Mouse (Mus musculus) retina, adult 2 months (tissue): ENCODE measurements around the gene Spon1.

ENCODE experiments used
- DNase-seq: peaks from one replicate; pipeline ENCODE4 v3.0.0-alpha.2; 2012; ENCODE audit warnings: low read depth, low spot score

The Spon1 gene

DNA sequence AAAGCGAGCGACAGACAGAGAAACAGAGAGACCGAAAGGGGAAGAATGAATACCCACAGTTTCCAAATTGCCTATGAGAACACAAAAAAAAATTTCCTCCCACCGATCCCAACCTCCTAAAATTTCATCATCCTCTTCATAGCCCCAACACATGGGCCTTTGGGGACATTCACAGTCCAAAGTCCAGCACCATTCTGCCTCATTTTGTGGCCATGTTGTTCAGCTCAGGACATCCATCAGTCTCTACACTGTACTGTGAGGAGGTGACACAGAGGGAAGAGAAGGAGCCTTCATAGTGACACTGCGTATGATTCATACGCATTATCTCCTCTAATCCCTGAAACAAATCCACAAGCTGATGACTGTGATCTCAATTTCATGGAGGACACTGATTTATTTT lies 12.7 kb downstream of the Spon1 start:
- no peak for DNase-seq

DNA sequence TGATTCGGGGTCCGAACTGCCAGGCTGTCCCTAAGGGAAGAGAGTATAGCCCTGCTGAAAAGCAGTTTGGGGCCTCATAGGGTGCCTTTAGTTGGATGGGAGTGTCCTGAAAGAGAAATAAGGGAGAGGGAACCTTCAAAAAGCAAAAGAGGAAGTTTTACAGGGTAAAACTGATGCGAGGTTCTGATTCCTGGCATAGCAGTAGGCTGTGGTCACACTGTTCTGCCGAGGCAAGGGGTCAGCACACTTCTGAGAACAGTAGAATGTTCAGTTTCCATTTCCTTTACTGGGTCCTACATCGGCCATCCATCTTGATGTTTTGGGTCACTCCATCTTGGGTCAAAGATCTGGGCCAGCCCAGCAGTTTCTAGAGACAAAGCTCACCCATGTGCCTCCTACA lies 14.5 kb downstream of the Spon1 start:
- no peak for DNase-seq

DNA sequence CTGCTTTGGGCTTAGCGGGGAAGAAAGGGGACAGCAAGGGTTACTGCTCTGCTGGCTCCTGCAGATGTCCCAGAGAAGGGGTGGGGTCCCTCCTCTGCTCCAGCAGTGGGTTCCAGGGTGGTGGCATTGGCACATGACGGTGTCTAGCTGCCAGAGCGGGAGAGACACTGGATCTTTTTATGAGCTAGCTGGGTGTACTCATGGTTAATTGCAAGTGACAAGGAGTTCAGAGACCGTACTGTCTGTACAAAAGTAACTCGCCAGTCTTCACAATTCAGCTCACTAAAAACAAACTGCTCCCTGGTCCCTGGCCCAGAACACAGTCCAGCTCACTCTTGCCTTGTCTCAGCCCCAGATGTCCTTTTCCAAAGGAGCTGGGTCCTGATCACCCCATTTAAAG lies 26.2 kb downstream of the Spon1 start:
- no peak for DNase-seq

DNA sequence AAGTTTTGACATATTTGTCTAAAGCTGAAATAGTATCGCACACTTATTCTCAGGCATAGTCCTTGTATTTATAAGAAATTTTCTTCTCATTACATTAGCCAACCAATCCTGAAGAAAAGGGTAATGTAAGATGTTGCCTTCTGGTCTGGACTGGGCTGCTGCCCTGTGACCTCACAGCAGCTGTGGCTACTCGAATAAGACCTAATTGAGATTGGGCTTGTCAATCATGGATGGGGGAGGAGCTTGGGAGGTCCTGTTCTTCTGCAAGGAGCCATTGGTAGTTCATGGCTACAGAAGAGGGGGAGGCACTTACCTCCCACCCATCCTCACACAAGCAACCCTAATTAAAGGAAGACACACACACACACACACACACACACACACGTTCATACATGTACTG lies 27.1 kb downstream of the Spon1 start:
- no peak for DNase-seq

DNA sequence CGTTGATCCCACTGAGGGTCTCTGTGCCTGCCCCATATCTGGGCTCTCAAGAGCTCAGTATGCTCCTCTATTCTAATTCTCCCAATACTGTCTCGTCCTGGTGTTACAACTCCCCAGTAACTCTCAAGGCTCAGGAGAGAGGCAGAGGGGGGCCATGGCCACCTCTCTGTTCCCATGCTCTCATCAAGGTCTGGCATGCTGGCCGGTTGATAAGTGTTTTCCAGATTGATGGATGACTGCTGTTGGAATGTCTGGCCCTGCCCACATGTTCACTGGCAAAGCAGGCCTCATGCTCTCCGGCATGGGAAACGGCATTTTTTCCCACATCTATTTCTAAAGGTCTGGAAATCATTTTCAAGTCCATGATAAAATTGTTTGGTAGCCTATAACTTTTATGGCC lies 29.4 kb downstream of the Spon1 start:
- DNase-seq, result no peak

DNA sequence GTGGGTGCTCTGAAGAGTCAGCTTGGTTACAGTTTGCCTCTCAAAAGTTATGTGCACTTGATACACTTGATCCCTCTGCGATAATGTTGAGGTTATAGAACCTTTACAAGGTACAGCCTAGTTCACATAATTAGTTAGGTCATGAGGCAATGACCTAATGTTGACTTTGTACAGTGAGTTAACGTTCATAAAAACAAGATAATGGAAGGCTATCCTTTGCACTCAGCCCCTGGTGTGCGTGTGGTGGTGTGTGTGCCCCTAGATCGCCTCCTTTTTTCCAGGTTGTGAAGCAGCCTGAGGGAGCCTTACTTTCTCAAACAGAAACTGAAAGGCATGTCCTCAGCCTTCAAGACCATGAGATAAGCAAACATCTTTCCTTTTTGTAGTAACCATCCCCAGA lies 31.3 kb downstream of the Spon1 start:
- DNase-seq, result no peak

DNA sequence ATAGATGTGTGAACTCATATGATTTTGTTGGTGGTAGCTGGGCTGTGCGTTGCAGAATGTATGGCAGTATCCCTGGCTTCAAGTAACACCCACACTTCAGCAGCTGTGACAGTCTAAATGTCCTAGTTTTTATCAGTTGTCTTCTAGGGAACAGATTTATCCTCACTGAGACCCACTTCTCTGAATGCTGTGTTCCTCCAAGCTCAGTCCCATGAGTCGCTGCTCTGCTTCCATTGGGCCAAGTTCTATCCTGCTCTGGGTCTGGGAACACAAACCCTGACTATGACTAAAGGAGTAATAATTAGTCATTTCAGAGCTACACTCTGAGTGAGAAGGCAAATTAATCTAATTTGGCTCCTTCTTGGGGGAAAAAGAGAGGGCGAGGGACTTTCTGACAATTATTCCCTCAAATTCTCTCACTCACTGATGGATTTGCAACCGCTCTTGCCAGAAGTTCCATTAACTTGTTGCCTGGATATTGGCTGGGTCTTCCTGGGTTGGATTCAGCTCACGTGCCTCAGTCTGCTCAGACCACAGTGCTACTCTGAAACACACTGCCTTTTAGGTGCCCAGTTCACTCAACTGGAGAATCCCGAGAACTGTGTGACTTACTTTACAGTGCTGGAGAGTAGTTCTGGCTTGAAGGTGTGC lies 32.9 kb downstream of the Spon1 start:
- no peak for DNase-seq

DNA sequence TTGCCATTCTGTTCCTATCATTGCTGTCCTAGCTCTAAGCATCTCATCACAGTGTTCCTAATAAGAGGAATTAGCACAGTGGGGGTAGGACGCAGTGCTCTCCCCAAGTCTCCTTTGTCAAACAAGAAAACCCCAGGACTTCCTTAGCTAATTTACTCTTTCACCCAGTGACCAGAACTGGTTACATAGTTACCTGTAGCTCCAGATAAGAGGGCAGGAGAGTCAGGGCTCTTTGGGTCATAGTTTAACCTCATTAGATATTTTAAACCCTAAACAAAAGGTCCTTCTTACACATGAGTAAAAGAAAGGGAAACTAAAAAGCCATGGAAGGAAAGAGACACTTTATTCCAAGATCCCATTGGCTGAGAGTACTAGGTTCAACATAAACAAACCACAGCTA lies 44.0 kb downstream of the Spon1 start:
- no peak for DNase-seq

DNA sequence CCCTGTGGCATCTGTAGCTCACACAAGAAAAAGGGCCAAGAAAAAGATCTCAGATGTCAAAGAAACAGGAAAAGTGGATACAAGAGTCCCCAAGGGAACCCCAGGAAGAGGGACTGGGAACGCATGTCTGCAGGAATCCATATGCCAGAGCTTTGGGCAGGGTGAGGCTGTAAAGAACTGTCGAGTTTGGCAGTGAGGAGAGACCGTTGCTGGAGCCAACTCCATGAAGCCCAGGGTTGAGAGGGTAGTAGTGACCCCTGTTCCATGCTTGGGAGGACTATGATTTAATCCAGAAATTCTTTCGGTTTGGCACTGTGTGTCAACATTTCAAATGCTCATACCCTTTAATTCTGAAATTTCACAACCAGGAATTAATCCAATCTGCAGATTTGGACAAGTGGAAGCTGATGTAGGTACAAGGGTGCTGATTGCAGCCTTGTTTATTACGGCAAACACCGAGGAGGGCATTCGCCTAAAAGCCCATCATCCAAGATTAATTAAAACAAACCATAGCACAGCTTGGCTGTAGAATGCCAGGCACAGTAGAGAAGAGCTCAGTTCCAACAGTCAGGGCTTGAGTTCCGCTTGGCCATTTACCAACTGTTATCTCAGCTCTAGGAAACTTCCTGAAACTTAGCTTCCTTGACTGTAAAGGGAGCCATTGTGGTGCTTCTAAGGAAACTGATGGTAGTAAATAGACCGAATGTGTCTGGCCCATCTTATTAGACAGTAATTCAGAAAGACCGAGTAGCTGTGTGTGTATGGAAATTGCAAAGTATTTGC lies 45.8 kb downstream of the Spon1 start:
- DNase-seq, result no peak

DNA sequence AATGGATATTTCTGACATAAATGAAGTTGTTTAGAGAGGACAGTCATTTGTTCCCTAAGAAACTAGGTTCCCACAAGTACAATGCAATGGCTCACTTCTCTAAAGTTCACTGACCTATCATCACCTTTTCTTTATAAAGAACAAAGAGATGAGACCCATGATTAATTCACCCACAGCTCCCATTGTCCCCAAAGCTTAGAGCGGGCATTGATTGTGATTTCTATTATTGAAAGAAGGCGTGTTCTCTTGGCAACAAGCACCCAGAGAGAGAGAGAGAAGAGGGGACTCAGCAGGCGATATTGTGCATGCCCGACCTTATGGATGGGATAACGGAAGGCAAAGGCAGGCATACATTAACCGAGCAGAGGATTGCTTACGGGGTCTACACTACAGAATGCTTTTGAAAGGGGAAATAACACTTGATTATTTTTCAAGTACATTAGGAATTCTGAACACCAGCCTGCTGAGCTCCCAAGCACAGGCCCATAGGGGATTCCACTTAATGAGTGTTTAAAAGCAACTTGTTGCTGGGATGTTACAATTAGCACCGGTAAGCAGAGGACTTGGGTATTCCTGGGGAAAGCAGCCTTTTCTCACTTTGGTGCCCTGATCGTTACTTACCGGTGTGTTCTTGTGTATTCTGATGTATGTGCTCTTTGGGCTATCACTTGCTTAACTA lies 48.4 kb downstream of the Spon1 start:
- DNase-seq, result no peak

DNA sequence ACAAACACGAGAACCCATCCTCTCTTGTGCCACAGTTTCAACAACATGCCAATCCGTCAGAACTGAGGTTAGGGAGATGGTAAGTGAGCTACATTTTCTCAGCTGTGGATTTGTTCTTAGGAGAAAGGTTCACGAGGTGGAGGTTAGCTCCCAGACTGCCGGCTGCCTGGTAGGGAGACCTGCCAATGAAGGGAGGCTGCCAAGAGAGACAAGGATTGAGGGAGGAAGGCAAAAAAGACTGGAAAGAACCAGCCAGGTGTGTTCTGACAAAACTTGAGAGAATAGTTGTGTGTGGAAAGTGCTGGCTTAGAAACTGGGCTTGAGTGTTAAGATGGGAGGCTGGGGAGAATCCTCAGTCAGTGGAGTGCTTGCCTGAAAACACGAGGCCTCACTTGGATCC lies 49.9 kb downstream of the Spon1 start:
- DNase-seq, result no peak

DNA sequence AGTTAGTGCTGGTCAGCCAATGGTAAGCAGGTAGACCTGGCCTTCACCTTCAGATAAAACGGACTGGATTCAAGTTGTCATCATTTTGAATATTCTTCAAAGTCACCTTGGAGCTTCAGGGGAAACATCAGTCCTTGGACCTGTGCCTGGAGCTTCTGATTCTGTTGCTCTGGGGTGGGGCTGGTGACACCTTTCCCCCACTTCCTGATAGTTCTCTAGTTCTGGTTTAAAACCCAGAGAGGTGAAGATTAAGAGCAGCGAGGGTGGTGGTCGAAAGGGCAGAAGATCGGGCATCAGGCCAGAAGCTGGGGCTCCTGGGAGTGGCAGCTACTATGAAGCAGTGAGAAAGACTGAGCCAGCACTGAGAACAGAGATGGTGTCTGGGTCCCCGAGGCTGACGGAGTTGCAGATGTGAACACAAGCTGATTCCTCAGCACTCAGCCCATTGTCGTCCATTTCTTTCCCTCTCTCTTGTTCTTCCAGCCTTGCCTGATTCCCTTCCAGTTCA lies 51.1 kb downstream of the Spon1 start:
- DNase-seq, result no peak

DNA sequence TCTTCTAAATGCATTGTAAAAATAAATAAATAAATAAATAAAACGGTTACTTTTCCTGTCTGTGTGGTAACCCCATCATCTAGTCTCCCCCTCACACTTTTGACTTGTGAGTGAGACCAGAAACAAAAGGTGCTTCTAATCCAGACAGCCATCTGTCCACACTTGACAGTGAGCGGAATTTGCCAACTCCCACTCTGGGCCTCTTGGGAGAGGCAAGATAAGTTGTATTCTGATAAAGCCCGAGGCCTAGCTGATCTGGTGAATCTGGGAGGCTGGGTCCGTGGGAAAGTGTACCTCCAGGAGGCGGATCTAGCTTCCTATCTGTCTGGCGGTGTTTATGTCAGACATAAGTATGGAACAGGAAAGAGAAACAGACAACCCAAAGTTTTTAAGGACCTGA lies 52.3 kb downstream of the Spon1 start:
- DNase-seq, result no peak

DNA sequence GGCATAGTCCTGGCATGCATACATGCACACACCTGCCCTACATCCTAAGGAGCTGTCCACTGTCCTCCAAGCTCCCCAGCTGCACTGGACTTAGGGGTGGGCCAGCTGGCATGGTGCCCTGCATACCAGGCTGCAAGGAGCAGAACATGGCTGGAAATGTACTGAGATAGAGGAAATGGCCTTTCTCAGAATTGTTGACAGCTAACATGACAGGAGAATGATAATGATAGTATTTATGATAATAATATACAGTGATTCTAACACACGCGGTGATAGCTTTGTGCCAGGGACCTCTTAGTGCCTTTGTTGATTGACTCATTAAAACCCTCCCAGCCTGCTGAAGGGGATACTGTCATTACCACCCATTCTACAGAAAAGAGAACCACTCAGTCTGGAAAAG lies 54.4 kb downstream of the Spon1 start:
- DNase-seq, result no peak

DNA sequence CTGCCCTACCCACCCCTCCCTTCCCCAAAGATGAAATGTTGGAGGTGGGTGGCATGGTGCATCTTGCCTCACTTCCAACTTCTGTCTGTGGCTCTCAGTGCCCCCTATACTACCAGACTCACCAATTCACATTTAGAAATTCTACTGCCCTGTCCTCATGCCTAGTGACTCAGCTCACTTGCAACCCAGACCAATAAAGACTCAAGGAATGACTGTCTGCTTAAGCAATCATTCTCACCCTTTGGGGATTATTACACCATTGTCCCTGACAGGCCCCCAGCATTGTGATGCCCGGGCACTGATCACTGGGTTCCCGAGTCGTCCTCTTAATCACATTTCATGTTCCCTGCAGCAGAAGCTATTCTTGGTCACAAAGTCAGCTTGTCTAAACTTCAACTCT lies 57.2 kb downstream of the Spon1 start:
- DNase-seq, result no peak

DNA sequence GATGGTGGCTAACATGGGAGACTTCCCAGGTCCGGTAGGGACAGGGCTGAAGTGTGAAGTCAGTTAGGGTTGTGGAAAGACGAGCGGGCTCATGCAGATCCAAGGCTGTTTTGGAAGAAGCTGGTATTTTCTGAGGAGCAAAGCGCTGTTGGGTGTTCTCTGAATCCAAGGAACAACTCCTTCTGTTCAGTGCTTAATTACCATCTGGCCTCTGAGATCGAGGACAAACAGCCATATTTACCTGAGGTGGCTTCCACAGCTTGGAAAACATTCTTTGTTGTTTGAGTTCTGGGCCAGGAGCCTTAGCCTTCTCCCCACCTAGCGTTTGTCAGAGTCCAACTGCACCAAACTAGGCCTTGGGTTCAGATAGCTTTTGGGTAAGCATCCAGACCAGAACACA lies 58.9 kb downstream of the Spon1 start:
- no peak for DNase-seq

DNA sequence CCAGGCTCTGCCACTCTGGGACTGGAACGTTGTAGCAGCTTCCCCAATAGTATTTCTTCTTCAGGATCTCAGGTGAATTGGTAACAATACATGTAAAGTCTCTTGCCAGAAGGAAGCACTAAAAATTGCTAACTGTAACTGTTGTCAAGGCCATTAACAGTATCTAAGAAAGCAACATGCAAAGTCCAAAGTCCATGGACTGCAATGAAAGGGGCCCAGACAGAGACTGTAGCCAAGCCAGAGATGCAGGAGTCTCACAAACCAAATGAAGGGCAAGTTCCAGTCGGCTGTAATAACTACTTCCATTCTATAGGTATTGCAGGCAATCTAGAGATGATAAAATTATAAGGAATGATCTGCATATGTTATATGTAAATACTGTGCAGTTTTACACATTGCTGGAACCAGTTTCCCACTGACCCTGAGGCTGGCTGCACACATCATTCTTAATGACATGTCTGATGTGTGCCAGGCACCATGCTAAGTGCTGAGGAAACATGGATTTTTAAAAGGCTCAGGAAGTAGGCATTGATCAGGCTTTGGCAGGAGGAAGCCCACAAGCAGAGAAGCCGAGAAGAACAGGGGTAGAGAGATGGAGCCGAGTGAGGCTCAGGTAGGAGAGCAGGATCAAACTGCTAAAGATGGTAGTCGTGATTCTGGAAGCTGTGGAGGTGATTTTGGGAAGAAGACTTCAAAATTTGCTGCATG lies 59.9 kb downstream of the Spon1 start:
- no peak for DNase-seq

DNA sequence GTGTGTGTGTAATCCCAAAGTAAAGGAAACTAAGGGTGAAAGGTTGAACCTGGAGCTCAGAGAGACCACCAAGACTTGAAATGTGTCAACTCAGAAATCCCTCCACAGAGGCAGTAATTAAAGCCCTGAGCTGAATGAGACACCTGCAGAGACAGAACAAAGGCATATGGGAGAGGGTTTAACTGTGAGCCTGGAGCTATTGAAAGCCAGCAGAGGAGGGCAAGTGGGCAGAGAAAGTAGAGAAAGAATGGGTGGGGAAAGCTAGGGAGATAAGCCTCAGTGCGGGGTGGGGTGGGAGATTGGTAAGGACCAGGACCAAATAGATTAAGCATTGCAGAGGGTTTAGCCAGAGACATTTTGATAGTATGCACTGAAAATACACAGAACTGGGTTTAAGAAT lies 60.7 kb downstream of the Spon1 start:
- no peak for DNase-seq

DNA sequence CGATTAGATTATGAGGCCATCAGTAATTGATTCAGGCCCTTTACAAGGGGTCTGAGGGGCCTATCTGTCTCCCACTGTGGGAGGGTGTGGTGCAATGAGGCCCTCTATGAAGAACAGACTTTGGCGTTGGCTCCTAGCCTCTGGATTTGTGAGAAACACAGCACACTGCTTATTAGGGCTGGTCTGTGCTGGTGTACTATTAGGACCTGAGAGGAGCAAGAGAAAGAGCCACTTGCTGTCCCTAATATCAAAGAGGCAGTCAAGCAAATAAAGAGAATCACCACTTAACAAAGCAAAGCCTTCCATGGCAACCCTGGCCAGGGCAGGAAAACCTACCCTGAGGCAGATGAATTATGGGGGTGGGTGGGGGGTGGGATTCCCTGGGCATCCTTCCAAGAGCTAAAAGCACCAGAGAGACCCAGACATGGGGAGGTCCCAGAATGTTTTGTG lies 62.3 kb downstream of the Spon1 start:
- no peak for DNase-seq

DNA sequence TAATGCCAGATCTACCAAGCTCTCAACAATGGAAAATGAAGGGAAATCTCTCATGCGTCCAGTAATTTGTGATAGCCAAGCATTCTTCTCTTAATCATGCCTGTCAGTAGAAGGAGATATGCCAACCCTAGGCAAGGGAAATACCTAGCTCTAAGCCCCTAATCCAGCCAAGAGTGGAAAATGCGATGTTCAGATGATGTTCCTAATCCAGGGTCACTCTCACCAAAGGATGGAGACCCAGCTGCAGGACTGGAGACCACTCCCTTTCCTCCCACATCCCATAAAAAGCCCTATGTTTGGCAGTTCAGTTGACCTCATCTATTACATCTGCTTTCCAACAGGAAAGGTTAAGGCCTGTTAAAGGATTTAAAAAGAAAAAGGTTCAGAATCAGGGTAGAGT lies 62.8 kb downstream of the Spon1 start:
- no peak for DNase-seq

DNA sequence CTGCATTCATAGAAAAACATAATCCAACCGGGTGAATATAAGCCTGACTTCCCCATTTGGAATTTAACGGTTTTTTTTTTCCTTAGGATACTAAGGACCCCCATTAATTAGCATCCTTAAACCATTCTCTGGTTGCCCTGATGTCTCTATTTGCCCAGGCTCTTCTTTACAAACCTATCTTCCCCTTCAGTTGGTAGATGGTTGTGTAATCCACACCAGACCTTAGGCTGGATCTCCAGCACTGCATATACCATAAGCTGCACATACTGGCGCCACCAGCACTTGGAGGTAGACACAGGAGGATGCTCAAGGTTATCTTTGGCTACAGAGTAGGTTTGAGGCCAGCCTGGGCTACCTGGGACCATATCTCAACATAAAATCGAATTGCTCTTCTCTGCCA lies 71.4 kb downstream of the Spon1 start:
- no peak for DNase-seq

DNA sequence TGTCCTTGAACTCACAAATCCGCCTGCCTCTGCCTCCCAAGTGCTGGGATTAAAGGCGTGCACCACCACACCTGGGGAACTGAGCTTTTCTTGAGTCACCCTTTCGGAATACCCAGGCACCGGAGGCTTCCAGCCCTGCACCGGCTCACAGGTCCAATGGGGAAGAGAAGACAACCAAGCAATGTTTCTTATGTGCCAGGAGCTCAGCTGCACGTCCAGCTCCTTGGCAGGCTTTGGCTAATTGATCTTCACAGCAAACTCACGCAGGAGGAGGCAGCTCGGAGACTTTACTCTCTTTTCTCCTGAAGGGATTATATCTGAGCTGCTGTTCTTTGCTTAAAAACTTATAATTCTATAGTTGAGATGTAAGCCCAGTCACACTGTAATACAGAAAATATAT lies 73.6 kb downstream of the Spon1 start:
- no peak for DNase-seq
